Mouse (Mus musculus): Measurements from ENCODE around the gene Gdf3.

The Gdf3 gene

GRCm38 (mm10) chr6:122569113-122569512 is 40.8 kb downstream of the Gdf3 start:
- DNase-seq (ENCODE audit: extremely low read depth, low read depth, low spot score) = no peak

GRCm38 (mm10) chr6:122565070-122565784 is 44.7 kb downstream of the Gdf3 start:
- no peak for DNase-seq (ENCODE audit: extremely low read depth, low read depth, low spot score)

- DNase-seq (ENCODE audit: extremely low read depth, low read depth, low spot score) = no peak
These were observed 47.4 kb downstream of the Gdf3 start for GRCm38 (mm10) chr6:122562463-122562862.

GRCm38 (mm10) chr6:122561005-122561404 is 48.9 kb downstream of the Gdf3 start:
- DNase-seq (ENCODE audit: extremely low read depth, low read depth, low spot score) = no peak

- DNase-seq (ENCODE audit: extremely low read depth, low read depth, low spot score) = no peak
These were observed 49.5 kb downstream of the Gdf3 start for GRCm38 (mm10) chr6:122560427-122560826.

- no peak for DNase-seq (ENCODE audit: extremely low read depth, low read depth, low spot score)
These were observed 52.8 kb downstream of the Gdf3 start for GRCm38 (mm10) chr6:122556959-122557561.
